Mouse (Mus musculus) bone marrow, adult 2 months (tissue): ENCODE results near the gene Clca2.

Experiments used
- CTCF ChIP-seq: fragments of 200-500 bp; IDR thresholded peaks from 2 replicates; pipeline ENCODE4 v1.5.1; 2011; ENCODE audit warnings: low read length, control low read depth; ENCODE audit not compliant: control insufficient read depth, insufficient read depth
- POLR2A ChIP-seq: fragments of 200-500 bp; IDR thresholded peaks from 2 replicates; pipeline ENCODE4 v1.6.1; 2011; ENCODE audit warnings: low read depth, mild to moderate bottlenecking, control low read depth, low read length, borderline replicate concordance; ENCODE audit not compliant: control insufficient read depth

DNA sequence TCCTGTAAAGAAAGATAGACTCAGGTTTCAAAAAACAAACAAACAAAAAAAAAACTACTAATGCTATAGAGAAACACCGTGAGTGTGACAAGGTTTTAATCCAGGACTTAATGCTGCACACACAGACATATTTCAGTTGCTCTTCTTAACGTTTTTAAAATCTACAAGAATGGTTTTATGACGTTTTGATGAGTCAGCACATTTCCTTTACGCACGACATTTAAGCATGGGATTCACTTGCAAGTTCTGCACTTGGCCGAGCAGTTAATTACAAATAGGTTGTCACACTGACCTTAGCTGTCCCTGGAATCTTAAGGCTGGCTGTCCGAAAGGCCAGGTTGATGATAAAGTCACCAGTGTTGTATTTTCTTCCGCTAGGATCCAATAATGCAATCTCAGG is 18.3 kb downstream of the Clca2 start:
- no peak for TF ChIP-seq POLR2A
- TF ChIP-seq CTCF = no peak
